Mouse (Mus musculus): ENCODE measurements at regions not wholly inside any gene's neighbourhood (a gene's known extent, or its start where the extent isn't known, plus 50 kb on each side); places are given as distances from the start of the nearest gene placed in this dataset.
A peak's percentile ranks its signal among the peaks of the same experiment; 100 is the strongest.

- 59% methylated on average over 5 of the region's 5 CpGs for WGBS
- Histone ChIP-seq H3K36me3 (ENCODE audit: insufficient read depth, low read length) (no peaks in the 10 kb centered on the region), H3K27me3 (ENCODE audit: insufficient read depth, low read length) (no peaks in the 10 kb centered on the region), H3K4me3 (ENCODE audit: low read depth, low read length) (no peak overlapping the region), H3K9ac (replicated peaks; ENCODE audit: low read length, poor library complexity, severe bottlenecking) (no peak overlapping the region), H3K4me1 (ENCODE audit: insufficient read depth, low read length) (no peaks in the 10 kb centered on the region), H3K9me3 (ENCODE audit: low read length) (no peaks in the 10 kb centered on the region), H3K4me2 (ENCODE audit: low read depth, low read length, poor library complexity, severe bottlenecking) (no peak overlapping the region), H3K27ac (ENCODE audit: low read depth, low read length) (no peak overlapping the region)
- TF ChIP-seq CTCF (IDR thresholded peaks at IDR 0.05) = no peak
- DNase-seq (ENCODE audit: low spot score) (peak; percentile 50), ATAC-seq (ENCODE audit: low FRiP score) (no peak)
Observed at GRCm38 (mm10) chr10:46298352-46298751, 720.7 kb downstream of the Hace1 start.

GRCm38 (mm10) chr10:46299521-46299920, 721.9 kb downstream of the Hace1 start:
- no peaks in the 10 kb centered on the region for H3K4me1 ChIP-seq (ENCODE audit: insufficient read depth, low read length)
- H3K36me3 ChIP-seq (ENCODE audit: insufficient read depth, low read length) = no peaks in the 10 kb centered on the region
- WGBS = 49% methylated on average over 3 of the region's 3 CpGs
- no peak overlapping the region for H3K4me3 ChIP-seq (ENCODE audit: low read depth, low read length)
- no peaks in the 10 kb centered on the region for H3K27me3 ChIP-seq (ENCODE audit: insufficient read depth, low read length)
- TF ChIP-seq CTCF (IDR thresholded peaks at IDR 0.05) = no peak
- H3K9ac ChIP-seq (replicated peaks; ENCODE audit: low read length, poor library complexity, severe bottlenecking) = no peak overlapping the region
- no peak overlapping the region for H3K27ac ChIP-seq (ENCODE audit: low read depth, low read length)
- ATAC-seq (ENCODE audit: low FRiP score) = no peak
- H3K4me2 ChIP-seq (ENCODE audit: low read depth, low read length, poor library complexity, severe bottlenecking) = no peak overlapping the region
- H3K9me3 ChIP-seq (ENCODE audit: low read length) = no peaks in the 10 kb centered on the region
- peak; percentile 27 for DNase-seq (ENCODE audit: low spot score)

- ATAC-seq (ENCODE audit: low FRiP score) (no peak), DNase-seq (ENCODE audit: low spot score) (no peak)
- Histone ChIP-seq H3K9ac (replicated peaks; ENCODE audit: low read length, poor library complexity, severe bottlenecking) (no peak overlapping the region), H3K4me1 (ENCODE audit: insufficient read depth, low read length) (no peaks in the 10 kb centered on the region), H3K27me3 (ENCODE audit: insufficient read depth, low read length) (no peaks in the 10 kb centered on the region), H3K4me2 (ENCODE audit: low read depth, low read length, poor library complexity, severe bottlenecking) (no peak overlapping the region), H3K9me3 (ENCODE audit: low read length) (no peaks in the 10 kb centered on the region), H3K4me3 (ENCODE audit: low read depth, low read length) (no peak overlapping the region), H3K36me3 (ENCODE audit: insufficient read depth, low read length) (no peaks in the 10 kb centered on the region), H3K27ac (ENCODE audit: low read depth, low read length) (no peak overlapping the region)
- TF ChIP-seq CTCF (IDR thresholded peaks at IDR 0.05) = no peak
- 93% methylated on average over 5 of the region's 5 CpGs for WGBS
Observed at GRCm38 (mm10) chr10:46320328-46321038, 742.9 kb downstream of the Hace1 start.

GRCm38 (mm10) chr10:46321040-46321439, 743.4 kb downstream of the Hace1 start:
- H3K9me3 ChIP-seq (ENCODE audit: low read length) = no peaks in the 10 kb centered on the region
- no peak overlapping the region for H3K27ac ChIP-seq (ENCODE audit: low read depth, low read length)
- ATAC-seq (ENCODE audit: low FRiP score) = no peak
- H3K36me3 ChIP-seq (ENCODE audit: insufficient read depth, low read length) = no peaks in the 10 kb centered on the region
- no peak for DNase-seq (ENCODE audit: low spot score)
- H3K4me3 ChIP-seq (ENCODE audit: low read depth, low read length) = no peak overlapping the region
- no peak overlapping the region for H3K9ac ChIP-seq (replicated peaks; ENCODE audit: low read length, poor library complexity, severe bottlenecking)
- no peak overlapping the region for H3K4me2 ChIP-seq (ENCODE audit: low read depth, low read length, poor library complexity, severe bottlenecking)
- 93% methylated on average over 3 of the region's 3 CpGs for WGBS
- no peak for TF ChIP-seq CTCF (IDR thresholded peaks at IDR 0.05)
- H3K27me3 ChIP-seq (ENCODE audit: insufficient read depth, low read length) = no peaks in the 10 kb centered on the region
- H3K4me1 ChIP-seq (ENCODE audit: insufficient read depth, low read length) = no peaks in the 10 kb centered on the region

- no peak for TF ChIP-seq CTCF (IDR thresholded peaks at IDR 0.05)
- H3K4me2 ChIP-seq (ENCODE audit: low read depth, low read length, poor library complexity, severe bottlenecking) = no peak overlapping the region
- H3K36me3 ChIP-seq (ENCODE audit: insufficient read depth, low read length) = no peaks in the 10 kb centered on the region
- DNase-seq (ENCODE audit: low spot score) (peak; percentile 23), ATAC-seq (ENCODE audit: low FRiP score) (no peak)
- 73% methylated on average over 1 of the region's 1 CpGs for WGBS
- H3K9ac ChIP-seq (replicated peaks; ENCODE audit: low read length, poor library complexity, severe bottlenecking) = no peak overlapping the region
- no peak overlapping the region for H3K27ac ChIP-seq (ENCODE audit: low read depth, low read length)
- H3K4me1 ChIP-seq (ENCODE audit: insufficient read depth, low read length) = no peaks in the 10 kb centered on the region
- H3K27me3 ChIP-seq (ENCODE audit: insufficient read depth, low read length) = no peaks in the 10 kb centered on the region
- no peaks in the 10 kb centered on the region for H3K9me3 ChIP-seq (ENCODE audit: low read length)
- H3K4me3 ChIP-seq (ENCODE audit: low read depth, low read length) = no peak overlapping the region
Observed at GRCm38 (mm10) chr10:46329052-46329451, 751.4 kb downstream of the Hace1 start.

GRCm38 (mm10) chr10:46331599-46332283, 754.1 kb downstream of the Hace1 start:
- no peak for ATAC-seq (ENCODE audit: low FRiP score)
- Histone ChIP-seq H3K9me3 (ENCODE audit: low read length) (no peaks in the 10 kb centered on the region), H3K27ac (ENCODE audit: low read depth, low read length) (no peak overlapping the region), H3K4me3 (ENCODE audit: low read depth, low read length) (no peak overlapping the region), H3K4me2 (ENCODE audit: low read depth, low read length, poor library complexity, severe bottlenecking) (no peak overlapping the region), H3K4me1 (ENCODE audit: insufficient read depth, low read length) (no peaks in the 10 kb centered on the region), H3K27me3 (ENCODE audit: insufficient read depth, low read length) (no peaks in the 10 kb centered on the region), H3K9ac (replicated peaks; ENCODE audit: low read length, poor library complexity, severe bottlenecking) (no peak overlapping the region), H3K36me3 (ENCODE audit: insufficient read depth, low read length) (no peaks in the 10 kb centered on the region)
- DNase-seq (ENCODE audit: low spot score) = no peak
- no peak for TF ChIP-seq CTCF (IDR thresholded peaks at IDR 0.05)
